Mouse (Mus musculus): ENCODE data around the gene Ccs.

The Ccs gene

DNA sequence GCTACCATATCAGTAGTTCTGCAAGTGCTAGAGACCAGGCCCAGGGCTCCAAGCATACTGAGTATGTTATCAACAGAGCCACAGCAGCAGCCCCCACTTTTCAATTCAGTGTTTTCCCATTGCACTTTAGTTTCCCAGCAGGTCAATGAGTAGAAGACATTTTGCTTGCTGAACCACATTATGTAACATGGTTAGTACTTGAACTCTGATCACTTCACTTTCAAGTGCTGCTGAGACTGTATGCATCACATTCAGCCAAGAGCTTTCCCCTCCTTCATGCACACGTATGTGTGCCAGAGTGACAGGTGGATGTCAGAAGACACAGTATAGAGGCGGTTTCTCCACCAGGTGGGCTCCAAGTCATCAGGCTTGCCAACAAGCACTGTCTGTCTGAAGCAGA is 56.2 kb downstream of the Ccs start:
- DNase-seq (ENCODE audit: low spot score) = no peak
